Mouse (Mus musculus): ENCODE measurements around the gene Acss3. TPM values are rescaled to one million over a fixed set of nuclear protein-coding genes. Genes with fewer than 3 reads are reported as not detected.

Acss3 gene
- 52.7 TPM for polyA plus RNA-seq (2014; fragmentation: Illumina TruSeq; extraction: RNeasy Lipid Tissue Mini Kit (QIAGEN cat#74804); ENCODE audit: low read depth, low replicate concordance)

GRCm38 (mm10) chr10:107123529-107124335 lies at the start of gene Acss3:
Gene Acss3, minus strand, starts transcription at chr10:107123668.

Other genes with a start within 250 kb of the Acss3 start
- 4.1 TPM for gene Lin7a, start 148.0 kb upstream of the Acss3 start, polyA plus RNA-seq (2014; fragmentation: Illumina TruSeq; extraction: RNeasy Lipid Tissue Mini Kit (QIAGEN cat#74804); ENCODE audit: low read depth, low replicate concordance)

All from adrenal gland, adult 10 weeks (tissue).